Mouse (Mus musculus): ENCODE data around the gene Stra8.
A peak's percentile ranks its signal among the peaks of the same experiment; 100 is the strongest.

DNA sequence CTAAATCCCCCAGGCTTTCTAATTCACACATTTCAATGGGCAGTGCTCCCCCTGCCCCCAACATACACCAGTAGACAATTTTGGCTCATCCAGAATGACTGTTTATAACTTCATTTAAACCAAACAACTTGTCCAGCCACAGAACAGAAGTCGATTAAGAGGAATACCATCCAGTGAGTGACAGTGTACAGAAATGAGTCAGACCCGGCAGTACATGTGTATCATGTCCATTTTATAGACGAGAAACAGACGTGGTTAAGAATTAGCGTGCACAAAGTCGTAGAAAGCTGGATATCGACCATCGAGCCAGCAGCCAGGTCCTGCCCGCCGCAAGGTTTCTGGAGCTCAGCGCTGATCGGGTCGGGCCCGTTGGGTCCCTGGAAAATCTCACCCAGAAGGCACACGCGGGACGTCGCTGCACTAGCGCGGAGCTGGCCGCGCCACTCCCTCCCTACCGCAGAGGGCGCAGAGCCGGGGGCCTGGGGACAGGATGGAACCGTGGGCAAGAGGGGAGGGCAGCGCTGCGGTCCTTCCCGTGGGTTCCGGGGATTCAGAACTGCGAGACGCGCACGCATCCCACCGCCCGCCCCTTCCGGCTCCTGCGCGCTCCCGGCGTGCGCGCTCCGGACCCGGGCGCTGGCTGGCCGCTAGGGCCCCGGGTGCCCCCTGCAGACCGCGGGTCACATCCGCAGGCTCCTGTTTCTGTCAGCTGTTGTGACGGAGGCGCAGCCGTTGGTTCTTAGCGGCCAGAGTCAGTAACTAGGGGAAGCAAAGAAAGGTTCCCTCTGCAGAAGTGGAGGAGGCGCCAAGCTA lies 42.2 kb upstream of the Stra8 start, which contains the start of gene Cyren:
- TF ChIP-seq CTCF (IDR thresholded peaks at IDR 0.05; ENCODE audit: borderline replicate concordance, insufficient read depth, low read depth, low read length) (peak; percentile 39; the same call in 1 of the 2 replicates), POLR2A (IDR thresholded peaks at IDR 0.05; ENCODE audit: borderline replicate concordance, insufficient read depth, low read length) (peak; percentile 78)
